8 mouse cellular contexts compared by ENCODE assay signal in genomic region chr10:80100982-80101381, GRCm38 (mm10). TPM values are rescaled to one million over a fixed set of nuclear protein-coding genes. Genes with fewer than 3 reads are reported as not detected.
A peak's percentile ranks its signal among the peaks of the same experiment; 100 is the strongest.
DNase-seq lines count a peak whose midpoint lies in the region; ATAC-seq and TF ChIP-seq lines count a peak whose summit lies in the region.

No protein-coding gene starts in this region.

- no peaks in the 10 kb centered on the region for H3K9me3 ChIP-seq in intestine, embryonic 14.5 days (ENCODE audit: control insufficient read depth, low read length)
- H3K9me3 ChIP-seq in liver, embryonic 16.5 days (replicated peaks; ENCODE audit: control insufficient read depth, low read length): no peaks in the 10 kb centered on the region

- no peaks in the 10 kb centered on the region for H3K27me3 ChIP-seq in intestine, embryonic 14.5 days (replicated peaks; ENCODE audit: control insufficient read depth, insufficient read depth, low read length)
- no peaks in the 10 kb centered on the region for H3K27me3 ChIP-seq in liver, embryonic 16.5 days (ENCODE audit: control insufficient read depth, insufficient read depth, low read depth, low read length)

- TF ChIP-seq CTCF in gastrocnemius, adult 2 months (IDR thresholded peaks at IDR 0.05): no peak
- no peak for TF ChIP-seq CTCF in bone marrow macrophage, adult 2 months (IDR thresholded peaks at IDR 0.05; ENCODE audit: low read depth, low read length)

- H3K4me1 ChIP-seq in bone marrow macrophage, adult 2 months (ENCODE audit: control insufficient read depth, insufficient read depth, low read length): peaks cover 81% of the 10 kb centered on the region
- H3K4me1 ChIP-seq in intestine, embryonic 14.5 days (replicated peaks; ENCODE audit: control insufficient read depth, insufficient read depth, low read length): peaks cover 39% of the 10 kb centered on the region
- H3K4me1 ChIP-seq in liver, embryonic 16.5 days (ENCODE audit: control insufficient read depth, low read depth, low read length): peaks cover 72% of the 10 kb centered on the region

- WGBS in intestine, embryonic 14.5 days: 37% methylated on average over 11 of the region's 11 CpGs
- 45% methylated on average over 11 of the region's 11 CpGs for WGBS in liver, embryonic 16.5 days (ENCODE audit: insufficient replicate concordance)

- no peaks in the 10 kb centered on the region for H3K36me3 ChIP-seq in intestine, embryonic 14.5 days (ENCODE audit: control insufficient read depth, insufficient read depth, low read length)
- H3K36me3 ChIP-seq in liver, embryonic 16.5 days (ENCODE audit: control insufficient read depth, insufficient read depth): no peaks in the 10 kb centered on the region; the same call in 1 of the 2 replicates

- ATAC-seq in intestine, embryonic 14.5 days (replicated peaks; ENCODE audit: low FRiP score, low TSS enrichment, low read depth): no peak
- no peak for ATAC-seq in liver, embryonic 16.5 days (ENCODE audit: low read depth)

- no peak overlapping the region for H3K9ac ChIP-seq in intestine, embryonic 14.5 days (ENCODE audit: low read length)
- peak overlapping the region; percentile 98 for H3K9ac ChIP-seq in liver, embryonic 16.5 days (ENCODE audit: low read depth, low read length)

- peak overlapping the region; percentile 94; the same call in 1 of the 2 replicates for H3K27ac ChIP-seq in gastrocnemius, adult 2 months
- no peak overlapping the region for H3K27ac ChIP-seq in bone marrow macrophage, adult 2 months (ENCODE audit: insufficient read depth, low read depth, low read length)
- H3K27ac ChIP-seq in intestine, embryonic 14.5 days (ENCODE audit: low read depth): no peak overlapping the region
- peak overlapping the region; percentile 86 for H3K27ac ChIP-seq in liver, embryonic 16.5 days (ENCODE audit: low read length)

- intact Hi-C loops in gastrocnemius, adult 2 months (cut with DNase I): no loop called here

- DNase-seq in gastrocnemius, adult 2 months: no peak
- DNase-seq in gastrocnemius, postnatal 4 days (ENCODE audit: low spot score in 2 of 2): no peak
- DNase-seq in intestine, embryonic 14.5 days (ENCODE audit: low spot score): no peak
- no peak for DNase-seq in layer of hippocampus, postnatal 36 days
- DNase-seq in gastrocnemius, adult 8-10 months (ENCODE audit: low spot score in 2 of 2): no peak
- no peak for DNase-seq in spleen, postnatal 36 days (ENCODE audit: low spot score in 2 of 2)

- peak overlapping the region; percentile 91 for H3K4me2 ChIP-seq in intestine, embryonic 14.5 days (ENCODE audit: low read length)
- peak overlapping the region; percentile 85 for H3K4me2 ChIP-seq in liver, embryonic 16.5 days (ENCODE audit: low read depth, low read length)

- no peak for TF ChIP-seq POLR2A in bone marrow macrophage, adult 2 months (IDR thresholded peaks at IDR 0.05; ENCODE audit: borderline replicate concordance, low read depth, low read length)

- peak overlapping the region; percentile 95 for H3K4me3 ChIP-seq in gastrocnemius, adult 2 months
- peak overlapping the region; percentile 90 for H3K4me3 ChIP-seq in bone marrow macrophage, adult 2 months (ENCODE audit: insufficient read depth, low read length)
- no peak overlapping the region for H3K4me3 ChIP-seq in intestine, embryonic 14.5 days (ENCODE audit: low read depth, low read length)
- peak overlapping the region; percentile 93 for H3K4me3 ChIP-seq in liver, embryonic 16.5 days (ENCODE audit: low read depth, low read length)

RNA-seq across cellular contexts. Expression of gene Sbno2, which starts 4.4 kb away (rescaled TPM):
- 1 to 10 TPM; 6.2 to 7.1 TPM for total RNA-seq in gastrocnemius, adult 2 months (2021)
- 10 to 100 TPM; 13.0 to 13.6 TPM for total RNA-seq in gastrocnemius, postnatal 4 days (2021)
- 54.5 and 55.8 TPM in 2 replicates for polyA plus RNA-seq in bone marrow macrophage, adult 2 months (2012; ENCODE audit: insufficient read depth, insufficient read length, missing spikeins)
- 14.1 TPM in 2 replicates for polyA plus RNA-seq in intestine, embryonic 14.5 days (2014; fragmentation: Nextera tagmentation; extraction: Ambion mirVana)
- 10.3 and 11.8 TPM in 2 replicates for polyA plus RNA-seq in liver, embryonic 16.5 days (2015; fragmentation: Nextera tagmentation; extraction: Ambion mirVana)
- total RNA-seq in layer of hippocampus, postnatal 36 days (2021): 10 to 100 TPM; 17.2 to 20.7 TPM
- total RNA-seq in gastrocnemius, adult 8-10 months (2022): 1 to 10 TPM; 4.8 to 5.7 (median 5.3) TPM

RNA-seq across cellular contexts. Expression of gene Stk11, which starts 14.6 kb away (rescaled TPM):
- 100 to 1,000 TPM; 144 to 153 TPM for total RNA-seq in gastrocnemius, adult 2 months (2021)
- total RNA-seq in gastrocnemius, postnatal 4 days (2021): 100 to 1,000 TPM; 116 to 125 TPM
- 104 TPM in 2 replicates for polyA plus RNA-seq in bone marrow macrophage, adult 2 months (2012; ENCODE audit: insufficient read depth, insufficient read length, missing spikeins)
- polyA plus RNA-seq in intestine, embryonic 14.5 days (2014; fragmentation: Nextera tagmentation; extraction: Ambion mirVana): 27.0 and 27.5 TPM in 2 replicates
- 13.2 and 14.4 TPM in 2 replicates for polyA plus RNA-seq in liver, embryonic 16.5 days (2015; fragmentation: Nextera tagmentation; extraction: Ambion mirVana)
- 10 to 100 TPM; 93.3 to 95.9 TPM for total RNA-seq in layer of hippocampus, postnatal 36 days (2021)
- total RNA-seq in gastrocnemius, adult 8-10 months (2022): 100 to 1,000 TPM; 157 to 173 (median 162) TPM

RNA-seq across cellular contexts. Expression of gene Atp5d, which starts 37.5 kb away (rescaled TPM):
- total RNA-seq in gastrocnemius, adult 2 months (2021): 100 to 1,000 TPM; 535 to 725 TPM
- total RNA-seq in gastrocnemius, postnatal 4 days (2021): 100 to 1,000 TPM; 522 to 564 TPM
- 198 TPM in 2 replicates for polyA plus RNA-seq in bone marrow macrophage, adult 2 months (2012; ENCODE audit: insufficient read depth, insufficient read length, missing spikeins)
- 590 and 627 TPM in 2 replicates for polyA plus RNA-seq in intestine, embryonic 14.5 days (2014; fragmentation: Nextera tagmentation; extraction: Ambion mirVana)
- polyA plus RNA-seq in liver, embryonic 16.5 days (2015; fragmentation: Nextera tagmentation; extraction: Ambion mirVana): 288 and 309 TPM in 2 replicates
- total RNA-seq in layer of hippocampus, postnatal 36 days (2021): 100 to 1,000 TPM; 324 to 369 TPM
- total RNA-seq in gastrocnemius, adult 8-10 months (2022): 100 to 1,000 TPM; 525 to 571 (median 544) TPM

RNA-seq across cellular contexts. Expression of gene Cbarp, which starts 39.7 kb away (rescaled TPM):
- 1 to 10 TPM; 1.8 to 2.3 TPM for total RNA-seq in gastrocnemius, adult 2 months (2021)
- total RNA-seq in gastrocnemius, postnatal 4 days (2021): 1 to 10 TPM; 2.2 to 2.7 TPM
- polyA plus RNA-seq in bone marrow macrophage, adult 2 months (2012; ENCODE audit: insufficient read depth, insufficient read length, missing spikeins): 2.0 and 2.9 TPM in 2 replicates
- polyA plus RNA-seq in intestine, embryonic 14.5 days (2014; fragmentation: Nextera tagmentation; extraction: Ambion mirVana): 7.1 and 8.5 TPM in 2 replicates
- 0.44 and 0.65 TPM in 2 replicates for polyA plus RNA-seq in liver, embryonic 16.5 days (2015; fragmentation: Nextera tagmentation; extraction: Ambion mirVana)
- 100 to 1,000 TPM; 336 to 379 TPM for total RNA-seq in layer of hippocampus, postnatal 36 days (2021)
- total RNA-seq in gastrocnemius, adult 8-10 months (2022): 1 to 10 TPM; 1.9 to 4.0 (median 2.9) TPM

RNA-seq across cellular contexts. Expression of gene Midn, which starts 47.1 kb away (rescaled TPM):
- total RNA-seq in gastrocnemius, adult 2 months (2021): 10 to 100 TPM; 34.3 to 39.8 TPM
- 10 to 100 TPM; 67.7 to 74.0 TPM for total RNA-seq in gastrocnemius, postnatal 4 days (2021)
- polyA plus RNA-seq in bone marrow macrophage, adult 2 months (2012; ENCODE audit: insufficient read depth, insufficient read length, missing spikeins): 32.9 and 40.5 TPM in 2 replicates
- 25.5 and 28.9 TPM in 2 replicates for polyA plus RNA-seq in intestine, embryonic 14.5 days (2014; fragmentation: Nextera tagmentation; extraction: Ambion mirVana)
- 2.3 and 2.6 TPM in 2 replicates for polyA plus RNA-seq in liver, embryonic 16.5 days (2015; fragmentation: Nextera tagmentation; extraction: Ambion mirVana)
- 10 to 100 TPM; 58.9 to 62.6 TPM for total RNA-seq in layer of hippocampus, postnatal 36 days (2021)
- 10 to 100 TPM; 20.8 to 36.0 (median 29.5) TPM for total RNA-seq in gastrocnemius, adult 8-10 months (2022)

Comparison
In these comparisons a context has a peak if more than half of its experiments do, and no peak if none do; other contexts are left out.
1. H3K27ac ChIP-seq: peak in gastrocnemius, adult 2 months (single experiment) and liver, embryonic 16.5 days (single experiment); none in bone marrow macrophage, adult 2 months (single experiment) and intestine, embryonic 14.5 days (single experiment).